Mouse (Mus musculus) limb, embryonic 11.5 days (tissue): Measurements from ENCODE around the gene Cd19. TPM values are rescaled to one million over a fixed set of nuclear protein-coding genes. Genes with fewer than 3 reads are reported as not detected.

ENCODE experiments used
- ATAC-seq: fragments of 200-750 bp; cut with Nextera tagmentation; 2 replicates; pipeline ENCODE4 v1.8.0; 2017; ENCODE audit warnings: low read depth; ENCODE audit not compliant: insufficient number of reproducible peaks, low FRiP score, low TSS enrichment
- DNase-seq: peaks from one replicate; pipeline ENCODE4 v3.0.0-alpha.2; 2015; ENCODE audit warnings: low spot score
- H3K27ac ChIP-seq: fragments of 300-500 bp; sonication (generic); replicated peaks from 2 replicates; pipeline ENCODE4 v1.5.1; 2014; ENCODE audit warnings: low read depth, mild to moderate bottlenecking, low read length
- H3K27me3 ChIP-seq: fragments of 300-500 bp; sonication (generic); 2 replicates; pipeline ENCODE4 v1.6.1; 2014; ENCODE audit warnings: mild to moderate bottlenecking, low read length, mixed read lengths; ENCODE audit not compliant: control insufficient read depth, insufficient read depth
- H3K36me3 ChIP-seq: fragments of 300-500 bp; sonication (generic); 2 replicates; pipeline ENCODE4 v1.6.1; 2014; ENCODE audit warnings: mild to moderate bottlenecking, low read length, moderate library complexity, mixed read lengths; ENCODE audit not compliant: control insufficient read depth, insufficient read depth
- H3K4me1 ChIP-seq: fragments of 300-500 bp; sonication (generic); 2 replicates; pipeline ENCODE4 v1.6.1; 2014; ENCODE audit warnings: low read length, mixed read lengths; ENCODE audit not compliant: control insufficient read depth, insufficient read depth
- H3K4me2 ChIP-seq: fragments of 300-500 bp; sonication (generic); 2 replicates; pipeline ENCODE4 v1.6.1; 2014; ENCODE audit warnings: low read depth, mild to moderate bottlenecking, moderate library complexity; ENCODE audit not compliant: severe bottlenecking
- H3K4me3 ChIP-seq: fragments of 300-500 bp; sonication (generic); 2 replicates; pipeline ENCODE4 v1.5.1; 2014; ENCODE audit warnings: low read depth, low read length
- H3K9ac ChIP-seq: fragments of 300-500 bp; sonication (generic); 2 replicates; pipeline ENCODE4 v1.6.1; 2014; ENCODE audit warnings: mild to moderate bottlenecking, low read length
- H3K9me3 ChIP-seq: fragments of 300-500 bp; sonication (generic); 2 replicates; pipeline ENCODE4 v1.6.1; 2016; ENCODE audit warnings: low read length; ENCODE audit not compliant: control insufficient read depth
- WGBS: fragments of 180-500 bp; shearing (Covaris S2); extraction: QIAGEN DNeasy Blood & Tissue Kit; methylation state at CpG from one replicate; pipeline ENCODE4 v1.1.7; 2014; 5-methylcytosine and 5-hydroxymethylcytosine counted together
- polyA plus RNA-seq: library from polyadenylated mRNA; unstranded; fragments of >200 nt; fragmentation: Nextera tagmentation; extraction: Ambion mirVana; gene quantifications from 2 replicates; pipeline ENCODE4 v1.2.1, GENCODE M21; 2014

Cd19 gene
- polyA plus RNA-seq, 1 experiment from 2014 or later: not detected

GRCm38 (mm10) chr7:126445104-126445815 is 30.6 kb upstream of the Cd19 start:
- DNase-seq: no peak
- Histone ChIP-seq H3K4me3 (no peak overlapping the region), H3K27me3 (no peaks in the 10 kb centered on the region), H3K9ac (no peak overlapping the region), H3K4me2 (no peak overlapping the region), H3K9me3 (no peaks in the 10 kb centered on the region), H3K4me1 (no peaks in the 10 kb centered on the region), H3K36me3 (peaks cover 7% of the 10 kb centered on the region), H3K27ac (no peak overlapping the region)
- WGBS: 95% methylated on average over 15 of the region's 15 CpGs
- ATAC-seq: no peak

DNA sequence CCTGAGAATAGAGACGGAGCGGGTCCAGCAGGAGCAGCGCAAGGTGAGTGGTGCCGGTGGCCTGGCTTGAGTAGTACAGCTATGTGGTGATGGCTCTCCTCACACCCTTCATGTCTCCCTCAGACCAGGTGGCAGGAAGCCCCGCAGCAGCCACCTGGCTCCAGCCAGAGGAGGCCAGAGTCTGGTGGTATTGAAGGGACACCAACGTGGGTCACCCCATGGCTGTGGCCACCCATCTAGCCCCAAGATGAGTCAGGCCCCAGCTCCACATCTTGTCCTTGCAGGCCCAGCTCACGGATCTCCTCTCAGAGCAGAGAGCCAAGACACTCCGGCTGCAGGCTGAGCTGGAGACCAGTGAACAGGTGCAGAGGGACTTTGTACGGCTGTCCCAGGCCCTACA is 29.8 kb upstream of the Cd19 start:
- no peaks in the 10 kb centered on the region for H3K27me3 ChIP-seq
- H3K9me3 ChIP-seq: no peaks in the 10 kb centered on the region
- H3K4me1 ChIP-seq: no peaks in the 10 kb centered on the region
- peaks cover 7% of the 10 kb centered on the region for H3K36me3 ChIP-seq
- H3K27ac ChIP-seq: no peak overlapping the region
- DNase-seq (no peak), ATAC-seq (no peak)
- H3K4me2 ChIP-seq: no peak overlapping the region
- WGBS: 95% methylated on average over 9 of the region's 9 CpGs
- no peak overlapping the region for H3K9ac ChIP-seq
- H3K4me3 ChIP-seq: no peak overlapping the region

DNA sequence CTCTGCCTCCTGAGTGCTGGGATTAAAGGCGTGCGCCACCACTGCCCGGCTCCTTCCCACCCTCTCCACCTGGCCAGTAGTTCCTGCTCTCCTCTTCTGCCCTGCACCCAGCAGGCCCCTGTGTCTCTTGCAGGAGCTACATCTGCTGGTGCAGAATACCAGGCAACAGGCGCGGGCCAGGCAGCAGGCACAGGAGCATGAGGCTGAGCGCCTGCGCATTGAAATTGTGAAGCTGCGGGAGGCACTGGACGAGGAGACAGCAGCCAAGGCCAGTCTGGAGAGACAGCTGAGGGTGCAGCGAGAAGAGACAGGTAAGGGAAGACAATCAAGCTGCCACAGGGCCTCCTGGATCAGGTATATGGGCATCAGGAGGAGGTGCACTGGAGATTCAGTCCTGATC is 29.3 kb upstream of the Cd19 start:
- Histone ChIP-seq H3K27ac (no peak overlapping the region), H3K9ac (no peak overlapping the region), H3K36me3 (peaks cover 7% of the 10 kb centered on the region), H3K27me3 (no peaks in the 10 kb centered on the region), H3K4me3 (no peak overlapping the region), H3K4me1 (no peaks in the 10 kb centered on the region), H3K4me2 (no peak overlapping the region), H3K9me3 (no peaks in the 10 kb centered on the region)
- no peak for ATAC-seq
- no peak for DNase-seq
- WGBS: 91% methylated on average over 10 of the region's 10 CpGs

DNA sequence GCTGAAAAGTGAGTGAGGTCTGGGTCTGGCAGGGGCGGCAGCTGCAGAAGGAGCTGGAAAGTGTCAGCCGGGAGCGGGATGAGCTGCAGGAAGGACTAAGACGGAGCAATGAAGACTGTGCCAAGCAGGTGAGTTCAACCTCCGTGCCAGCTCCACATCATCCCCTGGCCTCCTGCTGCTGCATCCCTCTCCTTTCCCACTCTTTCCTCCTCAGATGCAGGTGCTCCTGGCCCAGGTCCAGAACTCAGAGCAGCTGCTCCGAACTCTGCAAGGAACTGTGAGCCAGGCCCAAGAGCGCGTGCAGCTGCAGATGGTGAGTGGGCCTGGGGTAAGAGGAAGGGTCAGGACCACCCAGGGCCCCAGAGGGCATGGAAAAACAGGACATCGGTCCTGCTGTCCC is 25.4 kb upstream of the Cd19 start:
- WGBS: 91% methylated on average over 9 of the region's 9 CpGs
- no peak overlapping the region for H3K4me2 ChIP-seq
- H3K9ac ChIP-seq: no peak overlapping the region
- H3K36me3 ChIP-seq: peaks cover 6% of the 10 kb centered on the region
- ATAC-seq (no peak), DNase-seq (no peak)
- no peaks in the 10 kb centered on the region for H3K4me1 ChIP-seq
- no peaks in the 10 kb centered on the region for H3K27me3 ChIP-seq
- no peaks in the 10 kb centered on the region for H3K9me3 ChIP-seq
- H3K4me3 ChIP-seq: no peak overlapping the region
- no peak overlapping the region for H3K27ac ChIP-seq

GRCm38 (mm10) chr7:126436851-126437250 is 22.2 kb upstream of the Cd19 start:
- H3K36me3 ChIP-seq: no peaks in the 10 kb centered on the region
- no peak overlapping the region for H3K27ac ChIP-seq
- ATAC-seq (0 out of 2 replicates have a peak, but pooled peaks have one; percentile 54), DNase-seq (peak; percentile 81)
- H3K9me3 ChIP-seq: no peaks in the 10 kb centered on the region
- H3K4me2 ChIP-seq: no peak overlapping the region
- WGBS: 17% methylated on average over 8 of the region's 8 CpGs
- no peak overlapping the region for H3K4me3 ChIP-seq
- no peaks in the 10 kb centered on the region for H3K27me3 ChIP-seq
- H3K9ac ChIP-seq: no peak overlapping the region
- no peaks in the 10 kb centered on the region for H3K4me1 ChIP-seq

GRCm38 (mm10) chr7:126435801-126436200 is 21.1 kb upstream of the Cd19 start:
- no peak overlapping the region for H3K9ac ChIP-seq
- no peaks in the 10 kb centered on the region for H3K27me3 ChIP-seq
- ATAC-seq (no peak), DNase-seq (no peak)
- WGBS: 87% methylated on average over 3 of the region's 3 CpGs
- H3K4me1 ChIP-seq: no peaks in the 10 kb centered on the region
- H3K9me3 ChIP-seq: no peaks in the 10 kb centered on the region
- no peak overlapping the region for H3K4me2 ChIP-seq
- no peak overlapping the region for H3K27ac ChIP-seq
- no peak overlapping the region for H3K4me3 ChIP-seq
- no peaks in the 10 kb centered on the region for H3K36me3 ChIP-seq

- WGBS: 91% methylated on average over 7 of the region's 7 CpGs
- Histone ChIP-seq H3K4me3 (no peak overlapping the region), H3K4me1 (peaks cover under 1% of the 10 kb centered on the region), H3K4me2 (no peak overlapping the region), H3K27me3 (no peaks in the 10 kb centered on the region), H3K36me3 (no peaks in the 10 kb centered on the region), H3K27ac (no peak overlapping the region), H3K9me3 (no peaks in the 10 kb centered on the region), H3K9ac (no peak overlapping the region)
- DNase-seq: no peak
- no peak for ATAC-seq
Observed at GRCm38 (mm10) chr7:126434726-126435125, 20.0 kb upstream of the Cd19 start.

DNA sequence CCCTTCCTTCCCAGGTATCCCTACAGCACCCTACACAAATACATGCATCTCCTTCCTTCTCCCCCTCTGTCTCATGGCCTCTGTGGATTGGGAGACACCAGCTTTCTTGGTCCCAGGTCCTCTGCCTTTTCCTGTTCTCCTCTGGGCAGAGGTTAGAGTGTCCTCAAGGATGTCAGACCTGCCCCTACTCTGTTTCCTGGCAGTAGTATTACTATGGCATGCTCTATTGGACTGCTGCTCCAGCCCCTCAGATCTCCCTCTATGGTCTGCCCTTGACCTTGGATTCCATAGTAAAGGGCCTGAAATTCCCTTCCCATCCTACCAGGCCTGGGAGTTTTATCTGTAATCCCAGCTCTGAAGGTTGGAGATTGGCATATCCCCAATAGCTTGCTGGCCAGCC is 15.5 kb upstream of the Cd19 start:
- no peak overlapping the region for H3K4me2 ChIP-seq
- no peak overlapping the region for H3K9ac ChIP-seq
- H3K27me3 ChIP-seq: no peaks in the 10 kb centered on the region
- no peaks in the 10 kb centered on the region for H3K9me3 ChIP-seq
- DNase-seq: no peak
- H3K27ac ChIP-seq: no peak overlapping the region
- H3K4me3 ChIP-seq: no peak overlapping the region
- peaks cover 11% of the 10 kb centered on the region for H3K4me1 ChIP-seq
- ATAC-seq: no peak
- no peaks in the 10 kb centered on the region for H3K36me3 ChIP-seq

GRCm38 (mm10) chr7:126429503-126429898 is 14.8 kb upstream of the Cd19 start:
- ATAC-seq (0 out of 2 replicates have a peak, but pooled peaks have one; percentile 6), DNase-seq (no peak)
- H3K36me3 ChIP-seq: no peaks in the 10 kb centered on the region
- H3K27ac ChIP-seq: no peak overlapping the region
- H3K4me1 ChIP-seq: peaks cover 11% of the 10 kb centered on the region
- peak overlapping the region; percentile 74 for H3K4me3 ChIP-seq
- no peaks in the 10 kb centered on the region for H3K27me3 ChIP-seq
- 29% methylated on average over 15 of the region's 15 CpGs for WGBS
- H3K9ac ChIP-seq: peak overlapping the region; percentile 30; the same call in 1 of the 2 replicates
- no peaks in the 10 kb centered on the region for H3K9me3 ChIP-seq
- peak overlapping the region; percentile 73 for H3K4me2 ChIP-seq
